Mouse (Mus musculus): ENCODE data around the gene Mtmr1. TPM values are rescaled to one million over a fixed set of nuclear protein-coding genes. Genes with fewer than 3 reads are reported as not detected.

The Mtmr1 gene
- polyA plus RNA-seq, 2 experiments: 15.0 to 18.0 TPM

DNA sequence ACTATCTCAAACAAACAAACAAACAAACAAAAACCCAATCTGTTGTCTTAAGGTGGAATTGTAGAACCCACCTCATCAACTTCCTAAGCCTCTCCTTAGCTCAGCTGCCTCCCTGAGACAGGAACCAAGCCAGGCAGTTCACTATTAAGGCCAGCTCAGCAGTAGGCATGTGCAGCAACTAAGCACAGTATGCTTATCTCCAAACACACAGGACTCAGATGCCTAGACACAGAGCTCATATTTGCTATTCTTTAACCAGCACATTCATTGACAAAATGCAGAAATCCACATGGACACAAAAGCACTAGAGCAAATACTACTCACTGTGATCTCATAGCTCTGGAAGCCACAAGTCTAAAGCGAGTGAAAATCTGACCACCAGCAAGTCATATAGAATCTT lies 100.9 kb downstream of the Mtmr1 start:
- Histone ChIP-seq H3K4me3 (replicated peaks; ENCODE audit: low read length) (no peak overlapping the region), H3K4me2 (replicated peaks; ENCODE audit: low read depth, low read length, severe bottlenecking) (no peak overlapping the region), H3K27me3 (ENCODE audit: control insufficient read depth, insufficient read depth, low read length) (no peaks in the 10 kb centered on the region), H3K9me3 (ENCODE audit: control insufficient read depth, low read length) (no peaks in the 10 kb centered on the region), H3K9ac (ENCODE audit: low read depth, low read length, severe bottlenecking) (no peak overlapping the region), H3K36me3 (ENCODE audit: control insufficient read depth, insufficient read depth, low read length) (no peaks in the 10 kb centered on the region), H3K4me1 (ENCODE audit: control insufficient read depth, insufficient read depth, low read length) (no peaks in the 10 kb centered on the region), H3K27ac (replicated peaks; ENCODE audit: low read depth, low read length) (no peak overlapping the region)
- WGBS: 92% methylated on average over 1 of the region's 1 CpGs
- DNase-seq (ENCODE audit: low spot score): no peak
- ATAC-seq (ENCODE audit: low FRiP score, low read depth): no peak
- no peak for TF ChIP-seq POLR2A (IDR thresholded peaks at IDR 0.05; ENCODE audit: borderline replicate concordance, extremely low read depth, insufficient read depth, insufficient read length)

DNA sequence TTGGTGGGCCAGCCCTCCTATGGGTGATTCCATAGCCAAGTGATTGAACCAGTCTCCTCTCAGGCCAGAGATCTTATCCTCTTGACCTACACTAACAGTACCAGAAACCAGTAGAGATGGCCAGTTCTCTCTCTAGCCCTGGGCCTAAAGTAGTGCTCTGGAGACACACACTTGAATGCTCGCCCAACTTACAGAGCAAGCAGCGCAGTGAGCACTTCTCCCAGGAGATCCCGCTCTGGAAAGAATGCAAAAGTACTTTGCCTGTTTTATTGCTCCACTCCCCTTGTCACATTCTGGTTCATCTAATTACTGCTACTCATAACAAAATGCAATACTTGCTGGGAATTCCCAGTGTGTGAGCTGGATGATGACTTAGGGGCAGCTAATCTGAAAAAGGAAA lies 102.9 kb downstream of the Mtmr1 start:
- no peaks in the 10 kb centered on the region for H3K4me1 ChIP-seq (ENCODE audit: control insufficient read depth, insufficient read depth, low read length)
- no peak for TF ChIP-seq POLR2A (IDR thresholded peaks at IDR 0.05; ENCODE audit: borderline replicate concordance, extremely low read depth, insufficient read depth, insufficient read length)
- no peak overlapping the region for H3K4me3 ChIP-seq (replicated peaks; ENCODE audit: low read length)
- no peak overlapping the region for H3K27ac ChIP-seq (replicated peaks; ENCODE audit: low read depth, low read length)
- H3K9me3 ChIP-seq (ENCODE audit: control insufficient read depth, low read length): no peaks in the 10 kb centered on the region
- ATAC-seq (ENCODE audit: low FRiP score, low read depth) (no peak), DNase-seq (ENCODE audit: low spot score) (no peak)
- no peaks in the 10 kb centered on the region for H3K27me3 ChIP-seq (ENCODE audit: control insufficient read depth, insufficient read depth, low read length)
- H3K36me3 ChIP-seq (ENCODE audit: control insufficient read depth, insufficient read depth, low read length): no peaks in the 10 kb centered on the region
- 79% methylated on average over 3 of the region's 3 CpGs for WGBS
- H3K4me2 ChIP-seq (replicated peaks; ENCODE audit: low read depth, low read length, severe bottlenecking): no peak overlapping the region
- no peak overlapping the region for H3K9ac ChIP-seq (ENCODE audit: low read depth, low read length, severe bottlenecking)

Other genes starting within 250 kb of the Mtmr1 start
- 1.9 and 2.5 TPM in 2 replicates for gene Mtm1, start 154.0 kb upstream of the Mtmr1 start, polyA plus RNA-seq (2012; rRNA removed)
- 2.6 and 4.0 TPM in 2 replicates for gene Mtm1, start 154.0 kb upstream of the Mtmr1 start, polyA plus RNA-seq (2014; fragmentation: Nextera tagmentation; extraction: Ambion mirVana)
- gene Cd99l2, start 128.1 kb downstream of the Mtmr1 start, polyA plus RNA-seq (2012; rRNA removed): 27.5 and 30.6 TPM in 2 replicates
- 28.2 and 28.8 TPM in 2 replicates for gene Cd99l2, start 128.1 kb downstream of the Mtmr1 start, polyA plus RNA-seq (2014; fragmentation: Nextera tagmentation; extraction: Ambion mirVana)
- 123 and 181 TPM in 2 replicates for gene Hmgb3, start 191.2 kb downstream of the Mtmr1 start, polyA plus RNA-seq (2012; rRNA removed)
- gene Hmgb3, start 191.2 kb downstream of the Mtmr1 start, polyA plus RNA-seq (2014; fragmentation: Nextera tagmentation; extraction: Ambion mirVana): 167 and 196 TPM in 2 replicates

All from limb, embryonic 14.5 days (tissue).